Mouse (Mus musculus): Measurements from ENCODE around the gene Abhd8. TPM values are rescaled to one million over a fixed set of nuclear protein-coding genes. Genes with fewer than 3 reads are reported as not detected.

The Abhd8 gene
- 2.9 TPM for polyA plus RNA-seq (2014; fragmentation: Illumina TruSeq; extraction: RNeasy Lipid Tissue Mini Kit (QIAGEN cat#74804); ENCODE audit: low read depth, low replicate concordance)

DNA sequence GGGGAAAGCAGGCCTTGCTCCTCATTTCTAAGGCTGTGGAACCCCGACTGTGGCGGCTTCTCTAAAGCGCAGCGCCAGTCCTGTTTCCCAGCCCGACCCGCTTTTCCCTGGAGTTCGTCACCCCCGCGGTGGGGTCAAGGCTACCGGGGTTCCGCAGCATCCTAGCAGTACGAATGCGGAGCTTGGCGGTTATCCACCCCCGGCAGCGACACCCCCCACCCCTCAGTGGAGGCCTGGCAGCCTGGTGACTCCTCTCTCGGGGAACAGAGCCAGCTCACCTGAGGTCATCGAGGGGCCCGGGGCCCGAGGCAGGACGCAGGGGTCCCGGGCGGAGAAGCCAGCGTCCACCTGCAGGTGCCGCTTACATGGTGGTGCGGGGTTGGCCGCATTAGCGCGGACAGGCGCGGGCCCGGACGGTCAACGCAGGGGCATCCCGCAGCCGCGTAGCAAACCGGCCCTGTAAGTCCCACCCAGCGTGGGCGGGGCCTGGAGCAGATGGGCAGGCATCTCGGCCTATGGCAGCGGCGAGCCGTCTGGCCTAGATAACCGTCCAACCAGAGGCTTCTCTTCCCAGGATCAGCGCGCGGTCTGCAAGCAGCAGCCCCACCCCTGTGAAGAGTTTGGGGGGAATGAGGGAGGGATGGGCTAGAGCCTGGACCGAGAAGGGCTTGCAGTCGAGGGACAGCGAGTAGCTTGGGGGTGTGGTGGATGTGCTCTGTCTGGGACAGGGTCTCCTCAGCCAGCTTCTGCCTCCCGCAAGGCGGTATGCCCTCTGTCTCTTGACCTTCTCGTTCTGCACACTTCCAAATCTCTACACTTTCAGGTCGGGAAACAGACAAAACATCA is at the start of gene Abhd8:
Gene Abhd8, minus strand, starts transcription at position 468 of the 846 bp plus-strand sequence.

DNA sequence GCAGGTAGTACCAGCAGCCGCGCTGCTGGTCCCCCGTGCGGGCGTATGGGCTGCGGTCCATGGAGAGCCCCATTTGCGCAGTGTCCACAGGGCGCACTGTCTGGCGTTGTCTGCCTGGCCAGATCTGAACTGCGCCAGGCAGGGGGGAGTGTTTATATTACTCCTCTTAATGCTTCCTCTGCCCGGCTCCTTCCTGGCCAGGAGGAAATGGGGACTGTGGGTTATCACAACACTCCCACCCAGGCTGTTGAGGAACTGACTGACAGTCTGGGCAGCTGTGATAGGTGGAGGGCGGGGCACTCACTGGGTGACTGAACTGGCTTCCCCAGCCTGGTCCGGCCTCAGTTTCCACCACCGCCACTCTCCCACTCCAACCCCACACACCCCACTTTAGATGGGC is 48.2 kb upstream of the Abhd8 start, which contains the start of gene Plvap:
Gene Plvap, minus strand, starts transcription at position 109 of the 400 bp plus-strand sequence.

DNA sequence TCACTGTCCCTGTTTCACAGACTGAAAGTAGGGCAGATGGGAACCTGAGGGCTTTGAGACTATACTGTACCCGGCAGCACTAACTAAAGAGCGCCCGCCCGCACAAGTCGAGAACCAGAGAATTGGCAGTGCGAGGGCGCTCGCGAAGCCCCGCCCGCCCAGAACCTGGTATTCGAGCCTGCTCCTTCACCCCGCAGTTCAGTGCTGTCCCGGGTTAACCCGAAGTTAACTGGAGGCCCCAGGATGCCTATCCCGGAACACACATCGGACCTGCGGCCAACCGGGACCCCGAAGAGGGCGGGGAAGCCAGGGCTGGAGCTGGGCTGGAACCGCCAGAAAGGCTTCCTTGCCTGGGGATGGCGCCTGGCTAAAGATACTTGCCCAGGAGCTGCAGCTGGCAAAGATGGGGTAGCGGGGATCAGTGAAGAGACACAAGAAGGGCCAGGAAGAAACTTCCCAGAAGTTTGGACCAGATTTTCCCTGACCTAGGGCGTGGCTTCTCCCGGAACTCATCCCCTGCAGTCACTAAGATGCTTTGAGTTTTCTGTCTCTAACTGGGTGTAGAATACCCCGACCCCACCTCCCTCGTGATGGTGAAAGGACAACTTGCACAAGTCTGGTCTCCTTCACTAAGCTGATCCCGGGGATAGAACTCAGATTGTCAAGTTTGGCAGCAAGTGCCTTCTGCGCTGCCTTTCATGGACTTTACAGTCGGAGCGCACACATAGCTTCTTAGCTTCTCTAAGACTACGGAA is 24.4 kb upstream of the Abhd8 start, which contains the start of gene Gtpbp3:
Gene Gtpbp3, plus strand, starts transcription at position 413 of the 755 bp plus-strand sequence.

DNA sequence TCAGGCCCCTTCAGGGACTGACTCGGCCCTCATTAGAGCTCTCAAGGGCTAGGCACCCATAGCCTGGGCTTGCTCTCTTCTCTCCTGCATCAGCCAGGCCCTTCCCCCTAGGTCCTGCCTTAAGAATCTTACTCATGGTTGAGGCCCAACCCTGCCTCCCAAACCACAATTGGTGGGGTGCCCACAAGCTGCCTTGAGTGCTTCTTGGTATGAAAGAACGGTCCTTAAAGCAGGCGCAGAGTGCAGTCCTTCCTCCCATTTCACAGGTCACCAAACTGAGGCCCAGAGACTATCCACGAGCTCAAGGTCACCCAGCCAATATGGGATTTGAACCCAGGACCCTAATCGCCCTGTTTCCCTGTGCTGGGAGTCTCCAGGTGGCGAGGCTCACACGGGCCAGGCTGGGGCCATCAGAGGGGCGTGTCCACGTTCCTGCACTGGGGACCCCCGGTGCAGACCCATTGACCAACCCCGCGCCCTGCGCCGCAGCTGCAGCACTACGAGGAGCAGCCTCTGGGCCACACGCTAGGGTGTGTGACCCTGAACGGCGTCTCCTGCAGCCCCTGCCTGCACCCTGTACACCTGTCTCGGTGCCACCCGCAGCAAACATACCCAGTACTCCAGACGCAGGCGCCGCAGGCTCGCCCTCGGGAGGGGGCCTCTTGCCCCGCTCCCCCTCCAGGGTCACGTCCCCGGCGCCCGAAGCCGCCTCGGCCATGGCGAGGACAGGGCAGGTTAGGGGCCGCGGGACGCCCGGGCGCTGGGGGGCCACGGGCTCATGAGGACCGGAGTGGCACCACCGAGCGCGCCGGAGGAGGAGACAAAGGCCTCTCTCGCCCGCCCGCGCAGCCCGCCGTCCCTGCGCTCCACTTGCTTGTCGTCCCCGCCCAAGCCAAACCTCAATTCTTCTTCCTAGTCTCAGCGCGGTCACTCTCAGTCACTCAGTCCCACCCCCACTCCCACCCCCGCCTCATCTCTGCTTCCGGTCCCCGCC is 22.0 kb upstream of the Abhd8 start, which contains the start of gene Ano8:
Gene Ano8, minus strand, starts transcription at position 822 of the 994 bp plus-strand sequence.

DNA sequence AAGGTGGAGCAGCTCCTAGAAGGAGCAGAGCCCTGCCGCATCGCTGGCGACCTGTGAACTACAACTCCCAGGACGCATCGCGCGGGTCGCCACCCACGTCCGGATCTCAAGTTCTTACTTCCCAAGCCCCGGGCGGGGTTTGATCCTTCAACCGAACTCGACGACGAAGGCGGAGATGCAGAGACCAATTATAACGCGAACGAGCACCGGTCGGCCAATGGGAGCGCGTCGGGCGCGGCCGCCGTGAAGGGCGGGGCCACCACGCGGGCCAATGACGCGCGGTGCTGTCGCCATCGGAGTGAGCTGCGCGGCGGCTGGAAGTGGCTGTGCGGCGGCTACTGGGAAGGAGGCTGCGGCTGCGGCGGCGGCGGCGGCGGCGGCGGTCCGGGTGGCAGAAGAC is 5.5 kb upstream of the Abhd8 start, which contains the start of gene Dda1:
Gene Dda1, plus strand, starts transcription at position 284 of the 400 bp plus-strand sequence.

DNA sequence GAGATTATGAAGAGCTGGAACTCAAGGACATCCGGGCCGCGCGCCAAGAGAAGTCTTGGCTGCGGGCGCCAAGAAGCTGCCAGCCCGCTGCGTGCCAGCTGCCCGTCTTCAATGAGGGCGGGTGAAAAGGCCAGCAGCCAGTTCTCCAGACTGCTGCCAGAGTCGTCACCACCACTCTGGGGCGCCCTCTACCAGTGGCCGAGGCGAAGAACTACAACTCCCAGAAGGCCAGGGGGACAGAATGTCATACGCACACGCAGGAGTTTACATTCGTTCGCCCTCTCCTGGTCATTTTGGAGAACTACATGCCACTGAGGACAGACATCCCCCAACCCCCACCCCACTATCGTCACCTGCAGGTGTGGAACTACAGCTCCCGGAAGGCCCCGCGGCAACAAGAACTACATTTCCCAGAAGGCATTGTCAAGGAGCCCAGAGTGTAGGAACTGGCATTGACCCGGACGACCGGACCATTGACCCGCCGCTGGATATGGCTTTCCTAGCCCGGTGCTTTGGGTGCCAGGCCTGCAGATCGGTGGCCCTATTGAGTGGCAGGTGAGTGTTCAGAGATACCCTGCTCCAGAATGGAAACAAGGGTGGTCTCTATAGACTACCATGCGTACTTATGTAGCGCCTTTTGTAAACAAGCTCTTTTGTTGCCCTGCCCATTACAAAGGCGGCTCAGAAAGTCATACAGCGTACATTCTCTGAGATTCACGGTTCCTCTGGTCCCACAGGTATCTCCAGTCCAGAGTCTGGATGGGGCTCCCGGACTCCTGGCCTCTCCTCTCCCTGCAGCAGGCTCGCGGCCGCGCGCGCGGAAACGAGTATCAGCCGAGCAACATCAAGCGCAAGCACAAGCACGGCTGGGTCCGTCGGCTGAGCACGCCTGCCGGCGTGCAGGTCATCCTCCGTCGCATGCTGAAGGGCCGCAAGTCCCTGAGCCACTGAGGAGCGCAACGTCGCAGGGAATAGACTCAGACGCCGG is 1.4 kb upstream of the Abhd8 start, which contains the start of gene Mrpl34:
Gene Mrpl34, plus strand, starts transcription at position 447 of the 988 bp plus-strand sequence.

Other genes with a start within 250 kb of the Abhd8 start
- gene Myo9b, start 190.9 kb downstream of the Abhd8 start, polyA plus RNA-seq (2014; fragmentation: Illumina TruSeq; extraction: RNeasy Lipid Tissue Mini Kit (QIAGEN cat#74804); ENCODE audit: low read depth, low replicate concordance) = 3.1 TPM
- gene Haus8, start 190.7 kb downstream of the Abhd8 start, polyA plus RNA-seq (2014; fragmentation: Illumina TruSeq; extraction: RNeasy Lipid Tissue Mini Kit (QIAGEN cat#74804); ENCODE audit: low read depth, low replicate concordance) = 3.9 TPM
- 4.1 TPM for gene Use1, start 96.8 kb downstream of the Abhd8 start, polyA plus RNA-seq (2014; fragmentation: Illumina TruSeq; extraction: RNeasy Lipid Tissue Mini Kit (QIAGEN cat#74804); ENCODE audit: low read depth, low replicate concordance)
- gene Ocel1, start 92.4 kb downstream of the Abhd8 start, polyA plus RNA-seq (2014; fragmentation: Illumina TruSeq; extraction: RNeasy Lipid Tissue Mini Kit (QIAGEN cat#74804); ENCODE audit: low read depth, low replicate concordance) = 6.8 TPM
- 1.0 TPM for gene Nr2f6, start 81.7 kb downstream of the Abhd8 start, polyA plus RNA-seq (2014; fragmentation: Illumina TruSeq; extraction: RNeasy Lipid Tissue Mini Kit (QIAGEN cat#74804); ENCODE audit: low read depth, low replicate concordance)
- gene Ushbp1, start 67.9 kb downstream of the Abhd8 start, polyA plus RNA-seq (2014; fragmentation: Illumina TruSeq; extraction: RNeasy Lipid Tissue Mini Kit (QIAGEN cat#74804); ENCODE audit: low read depth, low replicate concordance) = 0.08 TPM
- 10.7 TPM for gene Babam1, start 66.8 kb downstream of the Abhd8 start, polyA plus RNA-seq (2014; fragmentation: Illumina TruSeq; extraction: RNeasy Lipid Tissue Mini Kit (QIAGEN cat#74804); ENCODE audit: low read depth, low replicate concordance)
- gene Ankle1, start 57.6 kb downstream of the Abhd8 start, polyA plus RNA-seq (2014; fragmentation: Illumina TruSeq; extraction: RNeasy Lipid Tissue Mini Kit (QIAGEN cat#74804); ENCODE audit: low read depth, low replicate concordance) = 0.49 TPM
- gene Mrpl34, start 1.3 kb upstream of the Abhd8 start, polyA plus RNA-seq (2014; fragmentation: Illumina TruSeq; extraction: RNeasy Lipid Tissue Mini Kit (QIAGEN cat#74804); ENCODE audit: low read depth, low replicate concordance) = 2.6 TPM
- gene Dda1, start 5.5 kb upstream of the Abhd8 start, polyA plus RNA-seq (2014; fragmentation: Illumina TruSeq; extraction: RNeasy Lipid Tissue Mini Kit (QIAGEN cat#74804); ENCODE audit: low read depth, low replicate concordance) = 12.2 TPM
- 0.07 TPM for gene Ano8, start 22.3 kb upstream of the Abhd8 start, polyA plus RNA-seq (2014; fragmentation: Illumina TruSeq; extraction: RNeasy Lipid Tissue Mini Kit (QIAGEN cat#74804); ENCODE audit: low read depth, low replicate concordance)
- gene Gtpbp3, start 24.4 kb upstream of the Abhd8 start, polyA plus RNA-seq (2014; fragmentation: Illumina TruSeq; extraction: RNeasy Lipid Tissue Mini Kit (QIAGEN cat#74804); ENCODE audit: low read depth, low replicate concordance) = 0.59 TPM
- not detected for gene Plvap, start 48.1 kb upstream of the Abhd8 start, polyA plus RNA-seq (2014; fragmentation: Illumina TruSeq; extraction: RNeasy Lipid Tissue Mini Kit (QIAGEN cat#74804); ENCODE audit: low read depth, low replicate concordance)
- gene Ccdc194, start 62.1 kb upstream of the Abhd8 start, polyA plus RNA-seq (2014; fragmentation: Illumina TruSeq; extraction: RNeasy Lipid Tissue Mini Kit (QIAGEN cat#74804); ENCODE audit: low read depth, low replicate concordance) = not detected
- gene Bst2, start 73.8 kb upstream of the Abhd8 start, polyA plus RNA-seq (2014; fragmentation: Illumina TruSeq; extraction: RNeasy Lipid Tissue Mini Kit (QIAGEN cat#74804); ENCODE audit: low read depth, low replicate concordance) = 0.88 TPM
- gene Mvb12a, start 79.3 kb upstream of the Abhd8 start, polyA plus RNA-seq (2014; fragmentation: Illumina TruSeq; extraction: RNeasy Lipid Tissue Mini Kit (QIAGEN cat#74804); ENCODE audit: low read depth, low replicate concordance) = 1.1 TPM
- gene Tmem221, start 95.2 kb upstream of the Abhd8 start, polyA plus RNA-seq (2014; fragmentation: Illumina TruSeq; extraction: RNeasy Lipid Tissue Mini Kit (QIAGEN cat#74804); ENCODE audit: low read depth, low replicate concordance) = 0.34 TPM
- 0.38 TPM for gene Nxnl1, start 102.9 kb upstream of the Abhd8 start, polyA plus RNA-seq (2014; fragmentation: Illumina TruSeq; extraction: RNeasy Lipid Tissue Mini Kit (QIAGEN cat#74804); ENCODE audit: low read depth, low replicate concordance)
- 2.4 TPM for gene Slc27a1, start 105.2 kb upstream of the Abhd8 start, polyA plus RNA-seq (2014; fragmentation: Illumina TruSeq; extraction: RNeasy Lipid Tissue Mini Kit (QIAGEN cat#74804); ENCODE audit: low read depth, low replicate concordance)
- gene Pgls, start 128.5 kb upstream of the Abhd8 start, polyA plus RNA-seq (2014; fragmentation: Illumina TruSeq; extraction: RNeasy Lipid Tissue Mini Kit (QIAGEN cat#74804); ENCODE audit: low read depth, low replicate concordance) = 0.36 TPM
- gene Fam129c, start 134.0 kb upstream of the Abhd8 start, polyA plus RNA-seq (2014; fragmentation: Illumina TruSeq; extraction: RNeasy Lipid Tissue Mini Kit (QIAGEN cat#74804); ENCODE audit: low read depth, low replicate concordance) = 1.4 TPM
- 17.1 TPM for gene Colgalt1, start 147.3 kb upstream of the Abhd8 start, polyA plus RNA-seq (2014; fragmentation: Illumina TruSeq; extraction: RNeasy Lipid Tissue Mini Kit (QIAGEN cat#74804); ENCODE audit: low read depth, low replicate concordance)
- gene Unc13a, start 208.1 kb upstream of the Abhd8 start, polyA plus RNA-seq (2014; fragmentation: Illumina TruSeq; extraction: RNeasy Lipid Tissue Mini Kit (QIAGEN cat#74804); ENCODE audit: low read depth, low replicate concordance) = 0.04 TPM
- gene Jak3, start 212.6 kb upstream of the Abhd8 start, polyA plus RNA-seq (2014; fragmentation: Illumina TruSeq; extraction: RNeasy Lipid Tissue Mini Kit (QIAGEN cat#74804); ENCODE audit: low read depth, low replicate concordance) = 0.06 TPM
- gene Insl3, start 225.6 kb upstream of the Abhd8 start, polyA plus RNA-seq (2014; fragmentation: Illumina TruSeq; extraction: RNeasy Lipid Tissue Mini Kit (QIAGEN cat#74804); ENCODE audit: low read depth, low replicate concordance) = 108 TPM
- 0.13 TPM for gene B3gnt3, start 238.1 kb upstream of the Abhd8 start, polyA plus RNA-seq (2014; fragmentation: Illumina TruSeq; extraction: RNeasy Lipid Tissue Mini Kit (QIAGEN cat#74804); ENCODE audit: low read depth, low replicate concordance)

Measured in testis, adult 10 weeks (tissue).